Mouse (Mus musculus) liver, adult 2 months (tissue): Measurements from ENCODE around the gene Eps8l2. TPM values are rescaled to one million over a fixed set of nuclear protein-coding genes. Genes with fewer than 3 reads are reported as not detected.
"Not testable (repeated sequence)": the region's sequence is repeated elsewhere in the genome, so short reads cannot be mapped to it uniquely, and the experiment has no call there.

Experiments used
- DNase-seq: peaks from one replicate; pipeline ENCODE4 v3.0.0-alpha.2; 2011; ENCODE audit warnings: low read depth, low spot score; ENCODE audit errors: extremely low read depth
- H3K27ac ChIP-seq: fragments of 200-500 bp; replicated peaks from 2 replicates; pipeline ENCODE4 v1.5.1; 2012; ENCODE audit warnings: low read depth, mild to moderate bottlenecking, control low read depth, inconsistent platforms, low read length; ENCODE audit not compliant: insufficient read depth
- H3K27me3 ChIP-seq: fragments of 200-500 bp; 2 replicates; pipeline ENCODE4 v1.6.1; 2012; ENCODE audit warnings: mild to moderate bottlenecking, moderate library complexity, low read length, inconsistent platforms; ENCODE audit not compliant: control insufficient read depth, insufficient read depth
- H3K36me3 ChIP-seq: fragments of 200-500 bp; 2 replicates; pipeline ENCODE4 v1.6.1; 2012; ENCODE audit warnings: low read length, inconsistent platforms; ENCODE audit not compliant: control insufficient read depth, insufficient read depth
- H3K4me1 ChIP-seq: fragments of 200-500 bp; 2 replicates; pipeline ENCODE4 v1.6.1; 2011; ENCODE audit warnings: low read length; ENCODE audit not compliant: control insufficient read depth, insufficient read depth
- H3K4me3 ChIP-seq: fragments of 200-500 bp; 2 replicates; pipeline ENCODE4 v1.5.1; 2011; ENCODE audit warnings: low read depth, mild to moderate bottlenecking, control low read depth, low read length, moderate library complexity; ENCODE audit not compliant: insufficient read depth
- H3K79me2 ChIP-seq: fragments of 200-500 bp; 2 replicates; pipeline ENCODE4 v1.6.1; 2012; ENCODE audit warnings: inconsistent platforms, mild to moderate bottlenecking, low read length, moderate library complexity; ENCODE audit not compliant: control insufficient read depth, insufficient read depth
- H3K9ac ChIP-seq: fragments of 200-500 bp; 2 replicates; pipeline ENCODE4 v1.6.1; 2012; ENCODE audit warnings: low read depth, mild to moderate bottlenecking, control low read depth, inconsistent platforms, low read length
- CTCF ChIP-seq: fragments of 200-500 bp; IDR thresholded peaks from 2 replicates; pipeline ENCODE4 v1.5.1; 2011; ENCODE audit warnings: low read depth, low read length, control low read depth
- POLR2A ChIP-seq: fragments of 200-500 bp; IDR thresholded peaks from 2 replicates; pipeline ENCODE4 v1.6.1; 2011; ENCODE audit warnings: low read length, control low read depth; ENCODE audit not compliant: insufficient read depth; ENCODE audit errors: extremely low read depth
- WGBS: fragments of 180-500 bp; shearing (Covaris S2); methylation state at CpG from one replicate; pipeline ENCODE4 v1.1.7; 2018; 5-methylcytosine and 5-hydroxymethylcytosine counted together
- polyA plus RNA-seq: library from polyadenylated mRNA; depleted of rRNA; stranded (reverse); fragments of >200 nt; gene quantifications from 2 replicates; pipeline ENCODE4 v1.2.3, GENCODE M21; 2012
- total RNA-seq: library from RNA; depleted of rRNA; stranded (reverse); fragments of >200 nt; gene quantifications from 2 replicates; pipeline ENCODE4 v1.2.3, GENCODE M21; 2014

Eps8l2 gene
- total and polyA plus RNA-seq, 2 experiments, result 17.4 to 117 TPM

DNA sequence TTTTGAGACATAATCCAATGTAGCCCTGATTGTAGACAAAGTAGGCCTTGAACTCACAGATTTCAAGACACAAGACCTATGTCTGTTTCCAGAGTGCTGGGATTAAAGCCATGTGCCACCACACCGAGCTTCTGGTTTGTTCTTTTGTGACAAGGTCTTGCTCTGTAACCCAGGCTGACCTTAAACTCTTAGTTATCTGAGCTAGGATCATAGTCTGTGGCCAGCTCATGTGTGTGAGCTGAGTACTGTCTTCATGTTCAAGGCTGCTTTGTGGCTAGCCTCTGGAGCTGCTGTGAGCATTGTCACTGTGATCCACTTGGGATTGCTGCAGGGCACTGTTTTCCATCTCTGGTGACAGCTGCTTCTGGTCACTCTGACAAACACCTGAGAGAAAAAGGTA lies 56.7 kb downstream of the Eps8l2 start:
- Histone ChIP-seq H3K36me3 (peaks cover 27% of the 10 kb centered on the region; the same call in 1 of the 2 replicates), H3K9ac (no peak overlapping the region)
- WGBS, result 50% methylated on average over 1 of the region's 1 CpGs

GRCm38 (mm10) chr7:141403305-141403704 lies 64.6 kb downstream of the Eps8l2 start:
- no peaks in the 10 kb centered on the region for H3K27me3 ChIP-seq
- TF ChIP-seq CTCF, result peak; percentile 98
- no peak for TF ChIP-seq POLR2A
- no peaks in the 10 kb centered on the region for H3K4me1 ChIP-seq
- H3K4me3 ChIP-seq, result no peak overlapping the region
- 33% methylated on average over 5 of the region's 5 CpGs for WGBS
- no peaks in the 10 kb centered on the region for H3K79me2 ChIP-seq
- no peak overlapping the region for H3K27ac ChIP-seq
- H3K9ac ChIP-seq, result no peak overlapping the region
- peaks cover 19% of the 10 kb centered on the region; the same call in 1 of the 2 replicates for H3K36me3 ChIP-seq
- DNase-seq, result peak; percentile 58

More for the DNA sequence above, 56.7 kb downstream of the Eps8l2 start:
- H3K27me3 ChIP-seq, result no peaks in the 10 kb centered on the region
- H3K27ac ChIP-seq, result no peak overlapping the region
- TF ChIP-seq CTCF (no peak), POLR2A (no peak)
- H3K4me3 ChIP-seq, result no peak overlapping the region
- peaks cover 12% of the 10 kb centered on the region for H3K4me1 ChIP-seq
- no peak for DNase-seq
- H3K79me2 ChIP-seq, result peaks cover 9% of the 10 kb centered on the region; the same call in 1 of the 2 replicates

GRCm38 (mm10) chr7:141405466-141405865 lies 66.8 kb downstream of the Eps8l2 start:
- Histone ChIP-seq H3K27me3 (no peaks in the 10 kb centered on the region), H3K79me2 (no peaks in the 10 kb centered on the region), H3K4me3 (no peak overlapping the region), H3K27ac (no peak overlapping the region), H3K4me1 (peaks cover 11% of the 10 kb centered on the region), H3K9ac (no peak overlapping the region), H3K36me3 (peaks cover 4% of the 10 kb centered on the region; the same call in 1 of the 2 replicates)
- no peak for DNase-seq
- TF ChIP-seq CTCF (no peak), POLR2A (no peak)
- 83% methylated on average over 4 of the region's 4 CpGs for WGBS

GRCm38 (mm10) chr7:141407670-141408069 lies 69.0 kb downstream of the Eps8l2 start:
- H3K4me3 ChIP-seq, DNase-seq, H3K27me3 ChIP-seq, H3K79me2 ChIP-seq, H3K36me3 ChIP-seq, H3K27ac ChIP-seq, H3K9ac ChIP-seq: not testable (repeated sequence)
- 91% methylated on average over 7 of the region's 7 CpGs for WGBS
- peaks cover 11% of the 10 kb centered on the region for H3K4me1 ChIP-seq

GRCm38 (mm10) chr7:141408833-141409232 lies 70.2 kb downstream of the Eps8l2 start:
- H3K36me3 ChIP-seq, result no peaks in the 10 kb centered on the region
- DNase-seq, result no peak

DNA sequence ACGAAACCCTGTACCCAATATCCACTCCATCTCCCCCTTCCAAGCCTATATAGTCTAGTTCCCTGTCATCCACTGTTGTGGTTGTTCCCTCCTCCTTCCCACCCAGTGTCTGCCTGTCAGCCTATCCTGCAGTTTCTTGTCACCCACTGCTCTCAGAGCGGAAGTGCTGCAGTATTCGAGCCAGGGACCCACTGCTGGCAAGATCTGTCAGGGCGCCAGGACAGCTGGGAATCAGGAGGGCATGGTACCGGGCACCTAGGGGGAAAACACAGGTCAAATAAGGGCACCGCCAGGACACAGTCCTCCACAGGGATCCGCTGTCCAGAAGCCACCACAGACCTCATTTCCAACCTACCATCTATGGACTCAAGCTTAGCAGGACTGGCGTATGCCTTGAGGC lies 72.0 kb downstream of the Eps8l2 start:
- H3K4me1 ChIP-seq, result peaks cover 15% of the 10 kb centered on the region
- H3K79me2 ChIP-seq, result peaks cover 5% of the 10 kb centered on the region; the same call in 1 of the 2 replicates
- no peak overlapping the region for H3K27ac ChIP-seq
- H3K36me3 ChIP-seq, result no peaks in the 10 kb centered on the region
- H3K4me3 ChIP-seq, result no peak overlapping the region
- no peaks in the 10 kb centered on the region for H3K27me3 ChIP-seq
- WGBS, result 81% methylated on average over 8 of the region's 8 CpGs
- DNase-seq, result no peak
- TF ChIP-seq CTCF, result no peak
- no peak for TF ChIP-seq POLR2A
- H3K9ac ChIP-seq, result no peak overlapping the region

More at GRCm38 (mm10) chr7:141408833-141409232, 70.2 kb downstream of the Eps8l2 start:
- Histone ChIP-seq H3K4me3 (no peak overlapping the region; the same call in 1 of the 2 replicates), H3K4me1 (peaks cover 11% of the 10 kb centered on the region), H3K9ac (no peak overlapping the region; the same call in 1 of the 2 replicates), H3K79me2 (peaks cover 5% of the 10 kb centered on the region; the same call in 1 of the 2 replicates), H3K27me3 (no peaks in the 10 kb centered on the region), H3K27ac (peak overlapping the region; percentile 56)
- TF ChIP-seq POLR2A (no peak), CTCF (peak; percentile 92)
- 7% methylated on average over 11 of the region's 11 CpGs for WGBS
